8 mouse cellular contexts compared by ENCODE assay signal in the genomic region with DNA sequence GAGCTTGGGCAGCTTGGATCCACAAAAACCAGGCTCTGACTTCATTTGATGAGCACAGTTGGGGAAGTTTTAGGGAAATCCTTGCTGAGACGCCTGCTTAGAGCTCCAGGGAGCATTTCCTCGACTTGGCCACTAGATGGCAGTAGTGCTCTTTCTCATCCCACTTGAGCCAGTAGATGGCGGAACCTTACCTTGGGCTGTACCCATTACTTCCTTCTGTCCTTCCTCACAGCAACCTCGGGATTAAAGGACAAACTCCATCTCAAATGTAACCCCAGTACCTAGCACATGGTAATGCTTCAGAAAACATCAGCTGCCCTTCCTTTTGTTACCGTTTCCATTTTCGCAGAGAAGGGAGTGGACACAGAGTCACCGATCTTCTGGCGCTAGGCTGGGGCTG. TPM values are rescaled to one million over a fixed set of nuclear protein-coding genes. Genes with fewer than 3 reads are reported as not detected.
DNase-seq lines count a peak whose midpoint lies in the region; ATAC-seq and TF ChIP-seq lines count a peak whose summit lies in the region.

No protein-coding gene starts in this region.

- H3K79me2 ChIP-seq in CH12.LX (replicated peaks; ENCODE audit: control insufficient read depth, extremely low read depth, insufficient read depth, poor library complexity, severe bottlenecking), result no peaks in the 10 kb centered on the region

- in situ Hi-C loops in CH12.LX (cut with MboI; ENCODE audit: low pct_ligation_motif_present, low pct_unique_long_range_greater_than_20kb, low sequenced_read_pairs), result loop anchor here (25.0 kb wide), 1 partner anchor 760 kb away; no protein-coding TSS in a partner anchor

- H3K27ac ChIP-seq in CH12.LX (ENCODE audit: insufficient read depth, low read depth), result no peak overlapping the region
- H3K27ac ChIP-seq in heart, embryonic 15.5 days, result no peak overlapping the region
- H3K27ac ChIP-seq in liver, embryonic 15.5 days (replicated peaks), result no peak overlapping the region
- H3K27ac ChIP-seq in neural tube, embryonic 13.5 days (replicated peaks), result no peak overlapping the region

- H3K4me3 ChIP-seq in CH12.LX (replicated peaks in 1 of 3; ENCODE audit: low read depth in 2 of 3, low read length in 2 of 3, poor library complexity in 1 of 3), result no peak overlapping the region
- no peak overlapping the region for H3K4me3 ChIP-seq in heart, embryonic 15.5 days
- H3K4me3 ChIP-seq in liver, embryonic 15.5 days (replicated peaks), result no peak overlapping the region
- no peak overlapping the region for H3K4me3 ChIP-seq in neural tube, embryonic 13.5 days

- H3K36me3 ChIP-seq in CH12.LX (replicated peaks in 1 of 2; ENCODE audit: control insufficient read depth in 1 of 2, insufficient read depth in 1 of 2, low read length in 1 of 2), result no peaks in the 10 kb centered on the region
- H3K36me3 ChIP-seq in heart, embryonic 15.5 days, result no peaks in the 10 kb centered on the region
- no peaks in the 10 kb centered on the region for H3K36me3 ChIP-seq in liver, embryonic 15.5 days (replicated peaks)
- H3K36me3 ChIP-seq in neural tube, embryonic 13.5 days, result no peaks in the 10 kb centered on the region

- H3K27me3 ChIP-seq in CH12.LX (replicated peaks), result no peaks in the 10 kb centered on the region
- H3K27me3 ChIP-seq in heart, embryonic 15.5 days, result 0 out of 2 replicates have a peak, but pooled peaks cover 14% of the 10 kb centered on the region
- H3K27me3 ChIP-seq in liver, embryonic 15.5 days, result no peaks in the 10 kb centered on the region
- peaks cover 7% of the 10 kb centered on the region; the same call in 1 of the 2 replicates for H3K27me3 ChIP-seq in neural tube, embryonic 13.5 days

- no peaks in the 10 kb centered on the region for H3K9me3 ChIP-seq in CH12.LX (replicated peaks; ENCODE audit: low read length)
- no peaks in the 10 kb centered on the region for H3K9me3 ChIP-seq in heart, embryonic 15.5 days (replicated peaks)
- H3K9me3 ChIP-seq in liver, embryonic 15.5 days (replicated peaks), result no peaks in the 10 kb centered on the region
- H3K9me3 ChIP-seq in neural tube, embryonic 13.5 days, result no peaks in the 10 kb centered on the region

- ATAC-seq in activated CD4-positive, CD25-positive, alpha-beta regulatory T cell, adult 4 months, result peak; percentile 71
- ATAC-seq in heart, embryonic 15.5 days (replicated peaks; ENCODE audit: insufficient number of reproducible peaks, insufficient read depth, low FRiP score, low read depth), result no peak
- peak; percentile 32; the same call in 1 of the 2 replicates for ATAC-seq in liver, embryonic 15.5 days (ENCODE audit: insufficient read depth)
- peak; percentile 79 for ATAC-seq in neural tube, embryonic 13.5 days (ENCODE audit: low read depth)

- TF ChIP-seq EP300 in CH12.LX (IDR thresholded peaks at IDR 0.05; ENCODE audit: low read length), result no peak

- TF ChIP-seq CTCF in CH12.LX (conservative IDR thresholded peaks at IDR 0.05 in 1 of 2, IDR thresholded peaks at IDR 0.05 in 1 of 2; ENCODE audit: low read depth in 2 of 2, low read length in 2 of 2), result peak; percentile 98 to 99

- TF ChIP-seq POLR2A in CH12.LX (IDR thresholded peaks at IDR 0.05; ENCODE audit: low read depth, low read length), result no peak

- peak overlapping the region; percentile 37; the same call in 1 of the 2 replicates for H3K9ac ChIP-seq in CH12.LX (ENCODE audit: insufficient read depth, low read depth)
- no peak overlapping the region for H3K9ac ChIP-seq in heart, embryonic 15.5 days
- no peak overlapping the region for H3K9ac ChIP-seq in liver, embryonic 15.5 days
- H3K9ac ChIP-seq in neural tube, embryonic 13.5 days, result no peak overlapping the region

- peak overlapping the region; percentile 72 for H3K4me2 ChIP-seq in CH12.LX (ENCODE audit: insufficient read depth, low read depth, poor library complexity, severe bottlenecking)
- H3K4me2 ChIP-seq in heart, embryonic 15.5 days, result peak overlapping the region; percentile 34; the same call in 1 of the 2 replicates
- H3K4me2 ChIP-seq in liver, embryonic 15.5 days, result no peak overlapping the region
- peak overlapping the region; percentile 29 for H3K4me2 ChIP-seq in neural tube, embryonic 13.5 days

- peaks cover 0 to 3% of the 10 kb centered on the region in 2 experiments; a peak in 2 of 4 replicates for H3K4me1 ChIP-seq in CH12.LX (ENCODE audit: control insufficient read depth in 1 of 2, insufficient read depth in 2 of 2)
- H3K4me1 ChIP-seq in heart, embryonic 15.5 days (replicated peaks), result no peaks in the 10 kb centered on the region
- no peaks in the 10 kb centered on the region for H3K4me1 ChIP-seq in liver, embryonic 15.5 days (replicated peaks)
- H3K4me1 ChIP-seq in neural tube, embryonic 13.5 days (replicated peaks), result no peaks in the 10 kb centered on the region

- dilution Hi-C loops in CH12.LX (cut with MboI; ENCODE audit: extremely low pct_ligation_motif_present, extremely low pct_unique_long_range_greater_than_20kb, low sequenced_read_pairs), result no loop called here

- TF ChIP-seq RAD21 in CH12.LX (IDR thresholded peaks at IDR 0.05; ENCODE audit: low read depth, low read length), result peak; percentile 86

- 29% methylated on average over 8 of the region's 8 CpGs for WGBS in heart, embryonic 15.5 days
- 34% methylated on average over 8 of the region's 8 CpGs for WGBS in liver, embryonic 15.5 days (ENCODE audit: insufficient replicate concordance)
- WGBS in neural tube, embryonic 13.5 days, result 31% methylated on average over 8 of the region's 8 CpGs

- DNase-seq in CH12.LX (ENCODE audit: extremely low read depth), result peak; percentile 70
- peak; percentile 77 for DNase-seq in embryo, embryonic 11 days
- DNase-seq in kidney, postnatal 10 days, result peak; percentile 39
- peak; percentile 25 for DNase-seq in yolk sac, embryonic 10.5 days (ENCODE audit: low spot score)

TF ChIP-seq in CH12.LX, 34 proteins besides CTCF, POLR2A, EP300 and RAD21:
- TF ChIP-seq SMC3 (IDR thresholded peaks at IDR 0.05; ENCODE audit: low read depth, low read length) (peak; percentile 78), TBP (conservative IDR thresholded peaks at IDR 0.05; ENCODE audit: low read depth, low read length) (no peak), POLR2AphosphoS2 (IDR thresholded peaks at IDR 0.05; ENCODE audit: low read depth, low read length) (no peak), E2F4 (IDR thresholded peaks at IDR 0.05; ENCODE audit: insufficient replicate concordance, low read depth, low read length) (no peak), MAFK (IDR thresholded peaks at IDR 0.05; ENCODE audit: insufficient replicate concordance, low read length) (no peak), UBTF (IDR thresholded peaks at IDR 0.05; ENCODE audit: low read depth, low read length) (no peak), CHD1 (IDR thresholded peaks at IDR 0.05; ENCODE audit: low read depth, low read length) (no peak), PAX5 (IDR thresholded peaks at IDR 0.05; ENCODE audit: low read length) (no peak), ETS1 (conservative IDR thresholded peaks at IDR 0.05; ENCODE audit: low read depth, low read length) (no peak), MAX (IDR thresholded peaks at IDR 0.05; ENCODE audit: low read length) (no peak), JUN (IDR thresholded peaks at IDR 0.05; ENCODE audit: insufficient read depth, low read depth, low read length) (no peak), TCF12 (IDR thresholded peaks at IDR 0.05; ENCODE audit: low read depth, low read length) (no peak), MXI1 (IDR thresholded peaks at IDR 0.05; ENCODE audit: low read depth, low read length) (no peak), USF1 (IDR thresholded peaks at IDR 0.05; ENCODE audit: low read depth, low read length) (no peak), JUND (conservative IDR thresholded peaks at IDR 0.05; ENCODE audit: low read depth, low read length) (no peak), MAZ (IDR thresholded peaks at IDR 0.05; ENCODE audit: low read depth, low read length) (no peak), KAT2A (IDR thresholded peaks at IDR 0.05; ENCODE audit: insufficient replicate concordance, low read length) (no peak), ZKSCAN1 (IDR thresholded peaks at IDR 0.05; ENCODE audit: borderline replicate concordance, low read depth, low read length) (no peak), RCOR1 (conservative IDR thresholded peaks at IDR 0.05; ENCODE audit: low read depth, low read length) (no peak), MEF2A (IDR thresholded peaks at IDR 0.05; ENCODE audit: borderline replicate concordance, low read depth, low read length) (no peak), ELF1 (IDR thresholded peaks at IDR 0.05; ENCODE audit: low read depth, low read length) (peak; percentile 53; the same call in 1 of the 2 replicates), CHD2 (IDR thresholded peaks at IDR 0.05; ENCODE audit: low read length) (no peak), NRF1 (IDR thresholded peaks at IDR 0.05; ENCODE audit: low read depth, low read length) (no peak), SIN3A (IDR thresholded peaks at IDR 0.05; ENCODE audit: low read length) (no peak), NELFE (IDR thresholded peaks at IDR 0.05; ENCODE audit: low read depth, low read length) (peak; percentile 52; the same call in 1 of the 2 replicates)

RNA-seq across cellular contexts. Expression of a gene that starts 31.1 kb away (rescaled TPM):
- not detected in 2 replicates for total RNA-seq in CH12.LX (2012; rRNA removed)
- total RNA-seq in CH12.LX (2014; rRNA removed), result not detected in 2 replicates
- not detected in 2 replicates for polyA plus RNA-seq in CH12.LX (2012; ENCODE audit: insufficient read length, low read depth)
- polyA plus RNA-seq in activated CD4-positive, CD25-positive, alpha-beta regulatory T cell, adult 4 months (2017; shearing (Covaris generic)), result not detected
- polyA plus RNA-seq in heart, embryonic 15.5 days (2015; fragmentation: Nextera tagmentation; extraction: Ambion mirVana), result 0.09 TPM in 1 of 2 replicates, not detected in the other
- 44.8 and 45.4 TPM in 2 replicates for polyA plus RNA-seq in liver, embryonic 15.5 days (2015; fragmentation: Nextera tagmentation; extraction: Ambion mirVana)
- not detected in 2 replicates for polyA plus RNA-seq in neural tube, embryonic 13.5 days (2015; fragmentation: Nextera tagmentation; extraction: Ambion mirVana)

RNA-seq across cellular contexts. Expression of a gene that starts 59.3 kb away (rescaled TPM):
- total RNA-seq in CH12.LX (2012; rRNA removed), result not detected in 2 replicates
- not detected in 2 replicates for total RNA-seq in CH12.LX (2014; rRNA removed)
- polyA plus RNA-seq in CH12.LX (2012; ENCODE audit: insufficient read length, low read depth), result not detected in 2 replicates
- not detected for polyA plus RNA-seq in activated CD4-positive, CD25-positive, alpha-beta regulatory T cell, adult 4 months (2017; shearing (Covaris generic))
- 0.15 and 0.95 TPM in 2 replicates for polyA plus RNA-seq in heart, embryonic 15.5 days (2015; fragmentation: Nextera tagmentation; extraction: Ambion mirVana)
- polyA plus RNA-seq in liver, embryonic 15.5 days (2015; fragmentation: Nextera tagmentation; extraction: Ambion mirVana), result 0.03 TPM in 1 of 2 replicates, not detected in the other
- polyA plus RNA-seq in neural tube, embryonic 13.5 days (2015; fragmentation: Nextera tagmentation; extraction: Ambion mirVana), result 12.9 and 21.2 TPM in 2 replicates

Comparison
In these comparisons a context has a peak if more than half of its experiments do, and no peak if none do; other contexts are left out.
1. DNase-seq: peak in every context shown above with its lines; median percentile 77 in embryo, embryonic 11 days; 70 in CH12.LX; 39 in kidney, postnatal 10 days; 25 in yolk sac, embryonic 10.5 days.
2. RNA of a gene that starts 31.1 kb away (polyA plus RNA-seq): 44.8 to 45.4 TPM in liver, embryonic 15.5 days; 0.09 TPM in heart, embryonic 15.5 days, not detected in neural tube, embryonic 13.5 days, not detected in CH12.LX and not detected in activated CD4-positive, CD25-positive, alpha-beta regulatory T cell, adult 4 months; every median in the first group is over 10 times any median in the second.